Mouse (Mus musculus): ENCODE data around the gene BC049715.

DNA sequence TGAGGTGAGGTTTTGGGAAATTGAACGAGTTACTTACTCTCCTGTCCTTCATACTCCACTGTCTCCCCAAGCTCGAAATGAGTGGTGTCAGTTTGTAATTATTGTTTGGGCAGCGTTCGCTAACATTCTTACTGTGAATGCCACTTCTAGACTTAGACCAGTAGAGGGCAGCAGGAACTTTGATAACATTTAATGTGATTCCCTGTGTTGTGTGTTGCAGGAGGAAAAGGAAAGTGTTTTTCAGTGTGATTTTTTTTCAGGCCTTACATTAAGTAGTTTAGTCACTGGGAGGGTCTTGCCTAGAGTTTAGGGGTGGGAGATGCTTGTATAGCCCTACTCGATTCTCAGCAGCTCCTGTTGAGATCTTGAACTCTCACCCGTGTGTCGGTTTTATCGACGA lies 33.6 kb downstream of the BC049715 start:
- TF ChIP-seq GATA1 (IDR thresholded peaks at IDR 0.05; ENCODE audit: borderline replicate concordance, low read length) (no peak), FLI1 (IDR thresholded peaks at IDR 0.05; ENCODE audit: low read length) (no peak)
